Comparison of ENCODE assay signal across 18 mouse cellular contexts in genomic region chr9:122725046-122725765, GRCm38 (mm10). TPM values are rescaled to one million over a fixed set of nuclear protein-coding genes. Genes with fewer than 3 reads are reported as not detected.
DNase-seq lines count a peak whose midpoint lies in the region; ATAC-seq lines count a peak whose summit lies in the region.
"Had no signal": no experiment of that assay in that cellular context is flagged by ENCODE, and none has a peak within 500 bp of the region (broad histone marks: within the 10 kb centered on the region; RNA-seq: fewer than 3 reads in every experiment).

No protein-coding gene starts in this region.

- no peak overlapping the region for H3K4me3 ChIP-seq in forebrain, embryonic 11.5 days (ENCODE audit: low read depth, low read length)
- H3K4me3 ChIP-seq in forebrain, embryonic 10.5 days, result no peak overlapping the region
- H3K4me3 ChIP-seq in midbrain, embryonic 12.5 days, result no peak overlapping the region
- H3K4me3 ChIP-seq in midbrain, embryonic 11.5 days (ENCODE audit: low read depth, low read length), result no peak overlapping the region
- H3K4me3 ChIP-seq in hindbrain, embryonic 12.5 days, result no peak overlapping the region
- H3K4me3 ChIP-seq in neural tube, embryonic 13.5 days, result no peak overlapping the region; the same call in 1 of the 2 replicates
- no peak overlapping the region for H3K4me3 ChIP-seq in kidney, embryonic 16.5 days (ENCODE audit: low read length)
- H3K4me3 ChIP-seq: embryonic facial prominence, embryonic 15.5 days; intestine, embryonic 15.5 days had no signal

- H3K27me3 ChIP-seq in forebrain, embryonic 11.5 days (ENCODE audit: control insufficient read depth, insufficient read depth, low read length), result 0 out of 2 replicates have a peak, but pooled peaks cover 2% of the 10 kb centered on the region
- H3K27me3 ChIP-seq in forebrain, embryonic 10.5 days (ENCODE audit: poor library complexity, severe bottlenecking), result peaks cover 48% of the 10 kb centered on the region
- H3K27me3 ChIP-seq in midbrain, embryonic 12.5 days, result peaks cover 36% of the 10 kb centered on the region
- H3K27me3 ChIP-seq in midbrain, embryonic 11.5 days (ENCODE audit: control insufficient read depth, insufficient read depth, low read length), result no peaks in the 10 kb centered on the region
- peaks cover 30% of the 10 kb centered on the region for H3K27me3 ChIP-seq in hindbrain, embryonic 12.5 days
- H3K27me3 ChIP-seq in neural tube, embryonic 13.5 days, result peaks cover 38% of the 10 kb centered on the region
- H3K27me3 ChIP-seq in kidney, embryonic 16.5 days (ENCODE audit: insufficient read depth, low read length), result peaks cover 11% of the 10 kb centered on the region; the same call in 1 of the 2 replicates

- DNase-seq in forebrain, embryonic 11.5 days (ENCODE audit: low spot score), result peak; percentile 46
- DNase-seq in forebrain, embryonic 10.5 days (ENCODE audit: extremely low spot score, low spot score), result no peak
- DNase-seq in midbrain, embryonic 11.5 days (ENCODE audit: low spot score, missing footprints), result no peak
- DNase-seq: cerebellum, postnatal 10 days; liver, postnatal 0 days had no signal

- H3K27ac ChIP-seq in forebrain, embryonic 11.5 days (ENCODE audit: low read depth, low read length), result no peak overlapping the region
- no peak overlapping the region for H3K27ac ChIP-seq in forebrain, embryonic 10.5 days
- H3K27ac ChIP-seq in midbrain, embryonic 12.5 days (replicated peaks), result no peak overlapping the region
- H3K27ac ChIP-seq in midbrain, embryonic 11.5 days (ENCODE audit: low read depth, low read length), result no peak overlapping the region
- H3K27ac ChIP-seq in hindbrain, embryonic 12.5 days, result no peak overlapping the region
- H3K27ac ChIP-seq in neural tube, embryonic 13.5 days (replicated peaks), result no peak overlapping the region
- no peak overlapping the region for H3K27ac ChIP-seq in kidney, embryonic 16.5 days (ENCODE audit: low read length)
- H3K27ac ChIP-seq: embryonic facial prominence, embryonic 15.5 days; intestine, embryonic 15.5 days had no signal

- WGBS in forebrain, embryonic 11.5 days, result 31% methylated on average over 22 of the region's 22 CpGs
- 35% methylated on average over 22 of the region's 22 CpGs for WGBS in forebrain, embryonic 10.5 days
- 34% methylated on average over 22 of the region's 22 CpGs for WGBS in midbrain, embryonic 12.5 days
- WGBS in midbrain, embryonic 11.5 days, result 30% methylated on average over 22 of the region's 22 CpGs
- 30% methylated on average over 22 of the region's 22 CpGs for WGBS in hindbrain, embryonic 12.5 days
- 31% methylated on average over 22 of the region's 22 CpGs for WGBS in neural tube, embryonic 13.5 days
- 25% methylated on average over 22 of the region's 22 CpGs for WGBS in kidney, embryonic 16.5 days

- H3K4me2 ChIP-seq in forebrain, embryonic 11.5 days (ENCODE audit: low read depth, low read length, severe bottlenecking), result no peak overlapping the region
- H3K4me2 ChIP-seq in midbrain, embryonic 12.5 days (replicated peaks), result peak overlapping the region; percentile 17; the same call in 1 of the 2 replicates
- no peak overlapping the region for H3K4me2 ChIP-seq in midbrain, embryonic 11.5 days
- H3K4me2 ChIP-seq in hindbrain, embryonic 12.5 days (replicated peaks), result peak overlapping the region; percentile 24; the same call in 1 of the 2 replicates
- peak overlapping the region; percentile 38 for H3K4me2 ChIP-seq in neural tube, embryonic 13.5 days
- H3K4me2 ChIP-seq in kidney, embryonic 16.5 days (replicated peaks; ENCODE audit: low read depth, low read length), result no peak overlapping the region
- H3K4me2 ChIP-seq: embryonic facial prominence, embryonic 15.5 days; intestine, embryonic 15.5 days had no signal

- H3K9ac ChIP-seq in forebrain, embryonic 11.5 days (ENCODE audit: low read length), result no peak overlapping the region
- H3K9ac ChIP-seq in midbrain, embryonic 12.5 days (replicated peaks), result no peak overlapping the region
- H3K9ac ChIP-seq in midbrain, embryonic 11.5 days (ENCODE audit: low read length), result no peak overlapping the region
- H3K9ac ChIP-seq in hindbrain, embryonic 12.5 days, result no peak overlapping the region
- no peak overlapping the region for H3K9ac ChIP-seq in neural tube, embryonic 13.5 days
- no peak overlapping the region for H3K9ac ChIP-seq in kidney, embryonic 16.5 days (replicated peaks; ENCODE audit: low read length)
- H3K9ac ChIP-seq: embryonic facial prominence, embryonic 15.5 days; intestine, embryonic 15.5 days; liver, postnatal 0 days had no signal

- H3K36me3 ChIP-seq in forebrain, embryonic 11.5 days (ENCODE audit: control insufficient read depth, insufficient read depth, low read length), result no peaks in the 10 kb centered on the region
- no peaks in the 10 kb centered on the region for H3K36me3 ChIP-seq in forebrain, embryonic 10.5 days (replicated peaks)
- H3K36me3 ChIP-seq in midbrain, embryonic 12.5 days, result no peaks in the 10 kb centered on the region
- no peaks in the 10 kb centered on the region for H3K36me3 ChIP-seq in midbrain, embryonic 11.5 days (ENCODE audit: control insufficient read depth, insufficient read depth, low read length)
- no peaks in the 10 kb centered on the region for H3K36me3 ChIP-seq in hindbrain, embryonic 12.5 days
- no peaks in the 10 kb centered on the region for H3K36me3 ChIP-seq in neural tube, embryonic 13.5 days
- H3K36me3 ChIP-seq in kidney, embryonic 16.5 days (ENCODE audit: insufficient read depth, low read length), result no peaks in the 10 kb centered on the region
- H3K36me3 ChIP-seq: embryonic facial prominence, embryonic 15.5 days; intestine, embryonic 15.5 days had no signal

- H3K4me1 ChIP-seq in forebrain, embryonic 11.5 days (replicated peaks; ENCODE audit: control insufficient read depth, insufficient read depth, low read length), result peaks cover 3% of the 10 kb centered on the region; the same call in 1 of the 2 replicates
- peaks cover 9% of the 10 kb centered on the region for H3K4me1 ChIP-seq in forebrain, embryonic 10.5 days
- H3K4me1 ChIP-seq in midbrain, embryonic 12.5 days, result peaks cover 5% of the 10 kb centered on the region; the same call in 1 of the 2 replicates
- H3K4me1 ChIP-seq in midbrain, embryonic 11.5 days (ENCODE audit: control insufficient read depth, insufficient read depth, low read length), result no peaks in the 10 kb centered on the region
- H3K4me1 ChIP-seq in hindbrain, embryonic 12.5 days, result peaks cover 5% of the 10 kb centered on the region; the same call in 1 of the 2 replicates
- peaks cover 10% of the 10 kb centered on the region for H3K4me1 ChIP-seq in neural tube, embryonic 13.5 days (replicated peaks)
- H3K4me1 ChIP-seq in kidney, embryonic 16.5 days (ENCODE audit: insufficient read depth, low read length), result no peaks in the 10 kb centered on the region
- H3K4me1 ChIP-seq: embryonic facial prominence, embryonic 15.5 days; intestine, embryonic 15.5 days had no signal

- ATAC-seq in forebrain, embryonic 11.5 days (replicated peaks; ENCODE audit: low FRiP score), result no peak
- no peak for ATAC-seq in midbrain, embryonic 12.5 days (ENCODE audit: low FRiP score, low read depth)
- no peak for ATAC-seq in midbrain, embryonic 11.5 days (ENCODE audit: low FRiP score)
- no peak for ATAC-seq in hindbrain, embryonic 12.5 days (ENCODE audit: low FRiP score)
- ATAC-seq in neural tube, embryonic 13.5 days (ENCODE audit: low read depth), result no peak
- ATAC-seq in kidney, embryonic 16.5 days (ENCODE audit: low FRiP score, low TSS enrichment), result no peak
- ATAC-seq in erythroblast, adult 5-6 weeks (replicated peaks; ENCODE audit: low FRiP score, poor library complexity, severe bottlenecking), result no peak
- ATAC-seq: intestine, embryonic 15.5 days; liver, postnatal 0 days had no signal

- no peaks in the 10 kb centered on the region for H3K9me3 ChIP-seq in forebrain, embryonic 11.5 days (ENCODE audit: control insufficient read depth, low read length)
- H3K9me3 ChIP-seq in forebrain, embryonic 10.5 days, result no peaks in the 10 kb centered on the region
- H3K9me3 ChIP-seq in midbrain, embryonic 12.5 days, result no peaks in the 10 kb centered on the region
- no peaks in the 10 kb centered on the region for H3K9me3 ChIP-seq in midbrain, embryonic 11.5 days (ENCODE audit: control insufficient read depth, low read length)
- H3K9me3 ChIP-seq in hindbrain, embryonic 12.5 days (replicated peaks), result no peaks in the 10 kb centered on the region
- no peaks in the 10 kb centered on the region for H3K9me3 ChIP-seq in neural tube, embryonic 13.5 days
- no peaks in the 10 kb centered on the region for H3K9me3 ChIP-seq in kidney, embryonic 16.5 days (ENCODE audit: low read length)
- H3K9me3 ChIP-seq: embryonic facial prominence, embryonic 15.5 days; intestine, embryonic 15.5 days had no signal

RNA-seq across cellular contexts. Expression of gene Topaz1, which starts 21.9 kb away (rescaled TPM):
- not detected in 2 replicates for polyA plus RNA-seq in forebrain, embryonic 11.5 days (2014; fragmentation: Nextera tagmentation; extraction: Ambion mirVana)
- not detected in 2 replicates for polyA plus RNA-seq in forebrain, embryonic 10.5 days (2016; fragmentation: Nextera tagmentation; extraction: Ambion mirVana)
- polyA plus RNA-seq in midbrain, embryonic 12.5 days (2016; fragmentation: Nextera tagmentation; extraction: Ambion mirVana), result not detected in 2 replicates
- polyA plus RNA-seq in midbrain, embryonic 11.5 days (2014; fragmentation: Nextera tagmentation; extraction: Ambion mirVana), result not detected in 2 replicates
- polyA plus RNA-seq in hindbrain, embryonic 12.5 days (2016; fragmentation: Nextera tagmentation; extraction: Ambion mirVana), result not detected in 2 replicates
- not detected in 2 replicates for polyA plus RNA-seq in neural tube, embryonic 13.5 days (2015; fragmentation: Nextera tagmentation; extraction: Ambion mirVana)
- polyA plus RNA-seq in kidney, embryonic 16.5 days (2015; fragmentation: Nextera tagmentation; extraction: Ambion mirVana), result not detected in 2 replicates
- total RNA-seq in erythroblast, adult 5-6 weeks (2015; ENCODE audit: low replicate concordance), result 0.21 TPM in 1 of 2 replicates, not detected in the other
- total RNA-seq in erythroblast, adult 5-6 weeks (2017; ENCODE audit: low replicate concordance), result 0.14 TPM in 1 of 2 replicates, not detected in the other
- total RNA-seq: gastrocnemius, adult 18-20 months; heart, adult 8-10 months; left cerebral cortex, postnatal 36 days; megakaryocyte progenitor cell, adult 5-6 weeks had no signal
- polyA plus RNA-seq: embryonic facial prominence, embryonic 15.5 days; intestine, embryonic 15.5 days; large intestine, adult 2 months; liver, postnatal 0 days; spleen, adult 2 months had no signal

Comparison
In these comparisons a context has a peak if more than half of its experiments do, and no peak if none do; other contexts are left out.
1. H3K4me2 ChIP-seq: peak in midbrain, embryonic 12.5 days (single experiment), hindbrain, embryonic 12.5 days (single experiment) and neural tube, embryonic 13.5 days (single experiment); none in forebrain, embryonic 11.5 days (single experiment), midbrain, embryonic 11.5 days (single experiment) and kidney, embryonic 16.5 days (single experiment).